Mouse (Mus musculus): Measurements from ENCODE around the gene Crybb1.

The Crybb1 gene

GRCm38 (mm10) chr5:112237866-112238570, 17.6 kb upstream of the Crybb1 start:
- no peak for DNase-seq

- DNase-seq, result no peak
Observed at GRCm38 (mm10) chr5:112238781-112239482, 16.7 kb upstream of the Crybb1 start.

DNA sequence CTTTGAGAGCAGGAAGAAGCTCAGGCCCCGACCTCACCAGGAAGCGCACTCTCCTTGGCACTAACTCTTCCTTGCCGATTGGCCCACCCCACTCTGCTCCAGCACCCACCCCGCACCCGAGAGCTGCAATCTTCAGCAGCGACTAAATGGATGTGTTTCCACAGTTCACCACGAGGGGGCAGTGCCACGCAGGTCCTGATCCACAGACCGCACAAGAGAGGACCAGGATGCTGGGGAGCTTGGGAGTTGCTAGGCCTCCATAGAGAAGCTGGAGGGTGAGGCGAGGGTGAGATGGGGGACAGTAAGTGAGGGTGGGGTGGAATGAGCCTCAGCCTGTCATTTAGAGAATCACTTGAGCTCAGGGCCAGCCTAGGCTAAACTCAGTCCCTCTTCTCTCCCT, 14.9 kb upstream of the Crybb1 start:
- DNase-seq, result peak; percentile 90 to 93

- no peak for DNase-seq
Observed at GRCm38 (mm10) chr5:112241849-112242248, 13.8 kb upstream of the Crybb1 start.

- no peak for DNase-seq
Observed at GRCm38 (mm10) chr5:112242361-112242778, 13.2 kb upstream of the Crybb1 start.

DNA sequence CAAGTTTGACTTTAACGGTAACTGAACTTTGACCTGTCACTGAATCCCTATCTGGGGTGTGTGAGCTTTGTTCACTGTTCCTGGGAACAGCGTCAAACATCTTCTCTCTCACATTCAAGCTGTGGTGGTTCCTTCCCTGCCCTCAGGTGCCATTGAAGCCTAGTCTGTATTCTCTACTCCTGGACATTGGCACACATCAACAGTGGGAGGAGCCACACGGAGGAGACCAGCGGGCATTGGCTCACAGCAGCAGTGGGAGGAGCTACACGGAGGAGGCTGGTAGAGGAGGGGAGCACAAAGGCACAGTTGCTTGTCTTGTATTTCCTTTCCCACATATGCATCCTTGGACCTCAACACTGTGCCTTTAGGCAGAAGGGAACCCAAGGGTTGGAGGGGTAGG, 12.6 kb upstream of the Crybb1 start:
- DNase-seq, result no peak

DNA sequence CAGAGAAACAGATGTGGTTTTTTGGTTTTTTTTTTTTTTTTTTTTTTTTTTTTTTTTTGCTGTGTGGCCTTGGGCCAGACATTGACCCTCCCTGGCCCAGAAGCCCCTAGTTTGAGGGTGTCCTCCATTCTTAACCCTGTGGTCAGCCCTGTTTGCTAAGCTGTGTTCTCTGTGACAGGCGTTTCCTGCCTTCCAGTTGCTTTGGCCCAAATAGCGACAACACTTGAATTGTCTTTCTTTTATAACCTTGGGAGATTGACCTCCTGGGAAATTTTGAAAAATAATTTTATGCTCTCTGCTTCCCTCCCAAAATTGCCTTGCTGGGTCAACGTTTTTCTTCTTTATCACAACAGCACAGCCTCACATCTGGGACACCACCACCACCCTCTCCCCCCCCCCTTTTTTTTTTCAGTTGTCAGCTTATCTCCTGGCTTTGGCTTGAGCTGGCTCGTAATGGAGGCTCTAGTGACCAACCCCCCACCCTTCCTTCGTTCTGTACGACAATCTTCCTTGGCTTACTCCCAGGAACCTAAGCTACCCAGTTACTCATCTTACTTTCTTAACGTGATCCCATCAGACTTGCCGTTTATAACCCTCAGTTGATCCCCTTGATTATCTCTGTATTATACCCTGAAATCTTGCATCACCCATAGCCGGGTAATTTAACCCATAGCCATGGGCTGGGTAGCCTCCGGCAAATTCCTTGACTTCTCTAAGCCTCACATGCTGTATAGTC, 11.9 kb upstream of the Crybb1 start:
- DNase-seq, result no peak

- no peak for DNase-seq
Observed at GRCm38 (mm10) chr5:112244275-112244562, 11.4 kb upstream of the Crybb1 start.

DNA sequence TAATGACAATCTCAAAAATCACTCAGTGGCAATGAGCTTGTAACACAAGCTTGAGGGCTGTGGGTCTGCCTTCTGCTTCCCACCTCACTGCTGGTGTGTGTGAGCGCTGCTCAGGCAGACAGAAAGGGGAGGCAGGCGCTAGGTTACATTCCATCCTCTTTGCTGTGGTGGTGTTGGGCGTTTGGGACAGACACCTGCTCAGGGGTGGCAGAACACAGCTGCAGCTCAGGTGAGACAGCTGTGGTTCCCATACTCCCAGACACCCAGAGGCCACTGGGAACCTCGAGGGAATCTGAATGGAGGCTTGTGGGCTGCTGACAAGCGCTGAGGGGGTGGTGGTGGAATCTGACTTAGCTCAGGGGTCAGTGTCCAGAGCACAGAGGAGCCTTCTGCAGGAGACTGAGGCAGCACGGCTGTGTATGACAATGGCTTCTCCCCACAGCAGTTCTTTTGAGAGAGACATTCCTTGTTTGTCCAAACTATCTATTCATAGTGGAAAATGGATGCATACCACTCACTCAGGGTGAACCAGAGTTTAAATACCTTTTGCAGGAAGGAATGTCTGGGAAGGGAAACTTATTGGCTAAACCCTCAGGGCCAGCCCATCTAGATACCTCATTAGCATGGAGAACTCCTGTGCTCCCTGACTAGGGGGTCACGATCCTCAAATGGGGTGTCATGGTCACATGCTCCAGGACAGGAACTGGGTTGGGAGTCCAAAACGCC, 10.6 kb upstream of the Crybb1 start:
- DNase-seq, result no peak

DNA sequence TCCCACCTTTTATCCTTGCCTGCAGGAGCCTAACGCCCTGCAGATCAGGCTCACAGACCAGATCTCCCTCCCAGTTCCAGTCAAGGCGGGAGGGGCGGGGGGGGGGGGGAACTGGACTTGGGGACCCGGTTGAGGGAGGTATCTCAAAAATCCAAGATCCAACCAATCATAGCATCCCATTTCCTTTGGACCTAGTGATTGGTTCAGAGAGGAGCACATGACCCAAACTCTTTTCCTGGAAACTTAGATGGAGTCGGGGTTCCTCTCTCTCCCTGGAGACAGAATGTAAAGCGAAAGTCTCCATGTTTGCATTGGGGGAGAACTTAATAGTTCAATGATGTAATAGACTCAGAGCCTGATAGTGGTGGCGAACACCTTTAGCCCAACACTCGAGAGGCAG, 8.2 kb upstream of the Crybb1 start:
- no peak for DNase-seq

- no peak for DNase-seq
Observed at GRCm38 (mm10) chr5:112249106-112249505, 6.5 kb upstream of the Crybb1 start.

DNA sequence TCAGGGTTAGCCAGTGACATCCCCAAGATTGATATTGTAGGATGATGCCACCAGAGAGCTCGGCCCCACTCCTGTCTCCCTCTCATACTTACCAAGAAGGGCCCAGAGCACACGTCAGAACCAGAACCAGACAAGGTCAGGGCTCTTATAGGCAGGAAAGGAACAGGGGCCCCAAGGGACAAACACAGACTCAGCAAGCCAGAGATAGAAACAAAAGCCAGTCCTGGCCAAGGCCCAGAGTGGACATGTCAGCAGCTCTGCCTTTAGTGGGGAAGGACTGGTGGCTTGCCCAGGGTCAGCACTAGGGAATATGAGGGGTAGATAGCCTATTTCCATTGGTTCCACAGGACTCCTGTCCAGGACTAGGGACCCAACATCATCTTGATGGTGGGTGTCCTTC, 3.2 kb upstream of the Crybb1 start, which contains the start of gene Cryba4:
Gene Cryba4 (minus strand): TSS at position 119 of the 400 bp plus-strand sequence.
- DNase-seq, result no peak

DNA sequence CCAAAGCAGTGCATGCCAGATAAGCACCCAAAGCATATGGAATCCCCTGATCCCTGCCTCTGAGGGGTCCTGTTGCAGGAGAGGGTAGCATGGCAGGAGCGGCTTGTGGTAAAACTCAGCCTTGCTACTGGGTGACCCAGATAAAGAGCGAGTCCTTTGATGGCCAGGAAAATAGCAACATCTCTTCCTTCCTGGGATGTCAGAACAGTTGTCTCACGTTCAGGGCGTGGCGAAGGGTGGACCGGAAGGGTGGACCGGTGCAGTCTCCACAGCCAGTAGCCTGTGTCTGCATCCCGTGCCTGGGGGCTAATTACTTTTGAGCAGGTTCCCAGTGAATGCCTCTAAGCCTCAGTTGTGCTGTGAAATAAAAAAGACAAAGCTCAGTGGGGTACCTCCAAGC, 2.4 kb upstream of the Crybb1 start:
- DNase-seq, result no peak

- peak; percentile 59 to 68 for DNase-seq
Observed at GRCm38 (mm10) chr5:112254282-112254806, 1.3 kb upstream of the Crybb1 start.

- DNase-seq, result peak; percentile 54 to 55
Observed at GRCm38 (mm10) chr5:112256457-112256856, 842 bp downstream of the Crybb1 start.

GRCm38 (mm10) chr5:112257896-112258295, 2.3 kb downstream of the Crybb1 start:
- DNase-seq, result no peak

- DNase-seq, result no peak
Observed at GRCm38 (mm10) chr5:112259862-112260650, 4.4 kb downstream of the Crybb1 start.

DNA sequence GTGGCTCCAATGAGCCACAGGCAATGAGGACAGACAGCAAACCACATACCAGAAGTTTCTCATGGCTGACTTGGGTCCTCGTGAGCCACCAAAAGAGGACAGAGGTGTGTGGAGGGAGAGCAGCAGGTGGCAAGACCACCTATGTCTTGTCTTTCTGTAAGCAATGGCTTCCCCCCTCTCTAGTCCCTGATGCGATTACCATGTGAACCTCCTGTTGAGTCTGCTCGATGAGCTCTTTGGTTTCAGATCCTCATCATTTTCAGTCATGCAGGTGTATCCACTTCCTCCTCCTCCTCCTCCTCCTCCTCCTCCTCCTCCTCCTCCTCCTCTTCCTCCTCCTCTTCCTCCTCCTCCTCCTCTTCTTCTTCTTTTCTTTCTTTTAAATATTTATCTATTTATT, 5.2 kb downstream of the Crybb1 start:
- DNase-seq, result no peak

GRCm38 (mm10) chr5:112264099-112264498, 8.5 kb downstream of the Crybb1 start:
- DNase-seq, result no peak

DNA sequence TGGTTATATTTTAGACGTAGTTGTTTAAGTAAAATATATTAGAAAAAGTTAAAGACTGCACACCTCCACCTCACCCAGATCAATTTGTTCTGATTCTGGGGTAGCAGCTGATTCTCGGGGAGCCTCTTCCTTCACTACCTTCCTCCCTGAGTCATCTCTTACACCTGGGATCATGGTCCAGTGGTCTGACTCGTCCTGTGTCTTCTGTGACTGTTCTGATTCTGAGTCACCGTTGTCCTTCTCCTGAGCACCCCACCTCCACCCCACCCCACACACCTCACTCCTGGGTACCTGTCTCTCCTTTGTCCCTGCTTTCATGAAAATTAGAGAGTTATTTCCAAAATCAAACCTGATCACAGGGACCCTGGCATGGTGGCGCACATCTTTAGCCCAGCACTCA, 9.5 kb downstream of the Crybb1 start:
- DNase-seq, result no peak

- DNase-seq, result no peak
Observed at GRCm38 (mm10) chr5:112265515-112265914, 9.9 kb downstream of the Crybb1 start.
